Mouse (Mus musculus) heart, adult 2 months (tissue): ENCODE measurements around the gene Tuba8. TPM values are rescaled to one million over a fixed set of nuclear protein-coding genes. Genes with fewer than 3 reads are reported as not detected.

Experiments
- DNase-seq, 2 experiments: peaks; one replicate each; pipeline ENCODE4 v3.0.0; 2021
- H3K27ac ChIP-seq: fragments of 200-600 bp; 2 replicates; pipeline ENCODE4 v1.8.1; 2022
- H3K27me3 ChIP-seq: fragments of 200-500 bp; 2 replicates; pipeline ENCODE4 v1.6.1; 2012; ENCODE audit warnings: mild to moderate bottlenecking, low read length, inconsistent platforms, mixed read lengths; ENCODE audit not compliant: control insufficient read depth, insufficient read depth
- H3K36me3 ChIP-seq: fragments of 200-500 bp; 2 replicates; pipeline ENCODE4 v1.6.1; 2012; ENCODE audit warnings: low read length, inconsistent platforms; ENCODE audit not compliant: control insufficient read depth, insufficient read depth
- H3K4me1 ChIP-seq: fragments of 200-500 bp; 2 replicates; pipeline ENCODE4 v1.6.1; 2011; ENCODE audit warnings: low read length; ENCODE audit not compliant: control insufficient read depth, insufficient read depth
- H3K4me3 ChIP-seq: fragments of 200-600 bp; 2 replicates; pipeline ENCODE4 v1.8.1; 2022
- H3K79me2 ChIP-seq: fragments of 200-500 bp; replicated peaks from 2 replicates; pipeline ENCODE4 v1.6.1; 2012; ENCODE audit warnings: mild to moderate bottlenecking, inconsistent platforms, low read length, moderate library complexity, mixed read lengths; ENCODE audit not compliant: control insufficient read depth, insufficient read depth
- H3K9ac ChIP-seq: fragments of 200-500 bp; 2 replicates; pipeline ENCODE4 v1.6.1; 2012; ENCODE audit warnings: low read depth, mild to moderate bottlenecking, control low read depth, inconsistent platforms, low read length, mixed read lengths
- CTCF ChIP-seq: fragments of 200-600 bp; IDR thresholded peaks from 2 replicates; pipeline ENCODE4 v1.8.1; 2022; ENCODE audit warnings: antibody characterized with exemption, mild to moderate bottlenecking, moderate library complexity
- EP300 ChIP-seq: fragments of 200-500 bp; IDR thresholded peaks from 2 replicates; pipeline ENCODE4 v1.6.1; 2011; ENCODE audit warnings: low read depth, low read length, control low read depth; ENCODE audit not compliant: insufficient read depth
- POLR2A ChIP-seq: fragments of 200-500 bp; IDR thresholded peaks from 2 replicates; pipeline ENCODE4 v1.6.1; 2011; ENCODE audit warnings: mild to moderate bottlenecking, low read depth, low read length, control low read depth; ENCODE audit not compliant: insufficient read depth
- WGBS: fragments of 180-500 bp; shearing (Covaris S2); methylation state at CpG from one replicate; pipeline ENCODE4 v1.1.7; 2018; 5-methylcytosine and 5-hydroxymethylcytosine counted together
- intact Hi-C: fragments of 180-260 bp; cut with DNase I; formaldehyde crosslinking; loops from one replicate; pipeline ENCODE4 v1.15.1; 2025
- polyA plus RNA-seq: library from polyadenylated mRNA; depleted of rRNA; stranded (reverse); fragments of >200 nt; gene quantifications from 2 replicates; pipeline ENCODE4 v1.2.3, GENCODE M21; 2012
- total RNA-seq, 2 experiments: library from RNA; stranded (reverse); gene quantifications; 2 replicates each; pipeline ENCODE4 v1.2.3; 2021

Tuba8 gene
- total and polyA plus RNA-seq, 3 experiments = 71.6 to 198 (median 192) TPM

GRCm38 (mm10) chr6:121214667-121215330 lies 4.3 kb downstream of the Tuba8 start:
- Histone ChIP-seq H3K27ac (peak overlapping the region; percentile 76), H3K4me3 (no peak overlapping the region), H3K79me2 (no peaks in the 10 kb centered on the region), H3K27me3 (no peaks in the 10 kb centered on the region), H3K36me3 (peaks cover 3% of the 10 kb centered on the region), H3K9ac (no peak overlapping the region; the same call in 1 of the 2 replicates), H3K4me1 (peaks cover 16% of the 10 kb centered on the region)
- DNase-seq = no peak
- no peak for TF ChIP-seq POLR2A
- no peak for TF ChIP-seq CTCF
- no peak for TF ChIP-seq EP300
- WGBS = 57% methylated on average over 8 of the region's 8 CpGs
- intact Hi-C loops = no loop called here

GRCm38 (mm10) chr6:121215336-121215735 lies 4.8 kb downstream of the Tuba8 start:
- H3K27ac ChIP-seq = peak overlapping the region; percentile 76
- no peak for DNase-seq

GRCm38 (mm10) chr6:121215896-121216295 lies 5.4 kb downstream of the Tuba8 start:
- TF ChIP-seq CTCF (no peak), EP300 (no peak), POLR2A (no peak)
- peak overlapping the region; percentile 76 for H3K27ac ChIP-seq
- WGBS = 47% methylated on average over 6 of the region's 6 CpGs
- H3K9ac ChIP-seq = no peak overlapping the region; the same call in 1 of the 2 replicates
- H3K27me3 ChIP-seq = no peaks in the 10 kb centered on the region
- H3K36me3 ChIP-seq = peaks cover 6% of the 10 kb centered on the region
- H3K4me3 ChIP-seq = no peak overlapping the region
- H3K4me1 ChIP-seq = peaks cover 18% of the 10 kb centered on the region
- intact Hi-C loops = no loop called here
- no peak for DNase-seq
- H3K79me2 ChIP-seq = no peaks in the 10 kb centered on the region

More at GRCm38 (mm10) chr6:121215336-121215735, 4.8 kb downstream of the Tuba8 start:
- H3K36me3 ChIP-seq = peaks cover 3% of the 10 kb centered on the region
- no peaks in the 10 kb centered on the region for H3K27me3 ChIP-seq
- H3K9ac ChIP-seq = no peak overlapping the region
- intact Hi-C loops = no loop called here
- peaks cover 18% of the 10 kb centered on the region for H3K4me1 ChIP-seq
- WGBS = 44% methylated on average over 5 of the region's 5 CpGs
- TF ChIP-seq EP300 (no peak), CTCF (no peak), POLR2A (no peak)
- H3K79me2 ChIP-seq = no peaks in the 10 kb centered on the region
- no peak overlapping the region for H3K4me3 ChIP-seq

- Histone ChIP-seq H3K27ac (peak overlapping the region; percentile 76), H3K4me1 (peaks cover 18% of the 10 kb centered on the region), H3K27me3 (no peaks in the 10 kb centered on the region), H3K9ac (no peak overlapping the region), H3K36me3 (peaks cover 10% of the 10 kb centered on the region), H3K4me3 (no peak overlapping the region), H3K79me2 (no peaks in the 10 kb centered on the region)
- DNase-seq = peak; percentile 29 to 44
- 0 out of 2 replicates have a peak, but pooled peaks have one; percentile 26 for TF ChIP-seq POLR2A
- no peak for TF ChIP-seq EP300
- WGBS = 48% methylated on average over 5 of the region's 5 CpGs
- intact Hi-C loops = no loop called here
Observed at GRCm38 (mm10) chr6:121216589-121217255, 6.2 kb downstream of the Tuba8 start.

- Histone ChIP-seq H3K27ac (peak overlapping the region; percentile 76), H3K36me3 (peaks cover 13% of the 10 kb centered on the region), H3K79me2 (no peaks in the 10 kb centered on the region), H3K4me3 (no peak overlapping the region), H3K27me3 (no peaks in the 10 kb centered on the region), H3K9ac (no peak overlapping the region), H3K4me1 (peaks cover 18% of the 10 kb centered on the region)
- DNase-seq = no peak
- intact Hi-C loops = no loop called here
- WGBS = 63% methylated on average over 7 of the region's 7 CpGs
- no peak for TF ChIP-seq EP300
- TF ChIP-seq POLR2A = no peak
- TF ChIP-seq CTCF = no peak
Observed at GRCm38 (mm10) chr6:121218002-121218401, 7.5 kb downstream of the Tuba8 start.

GRCm38 (mm10) chr6:121219406-121219805 lies 8.9 kb downstream of the Tuba8 start:
- WGBS = 38% methylated on average over 4 of the region's 4 CpGs
- Histone ChIP-seq H3K27ac (peak overlapping the region; percentile 87), H3K36me3 (peaks cover 16% of the 10 kb centered on the region), H3K79me2 (no peaks in the 10 kb centered on the region), H3K27me3 (no peaks in the 10 kb centered on the region), H3K4me3 (no peak overlapping the region), H3K9ac (peak overlapping the region; percentile 15; the same call in 1 of the 2 replicates), H3K4me1 (peaks cover 18% of the 10 kb centered on the region)
- intact Hi-C loops = no loop called here
- peak; percentile 47 to 77 for DNase-seq
- TF ChIP-seq POLR2A (peak; percentile 34; the same call in 1 of the 2 replicates), CTCF (peak; percentile 15; the same call in 1 of the 2 replicates), EP300 (peak; percentile 95)
